Mouse (Mus musculus): Measurements from ENCODE around the gene Mroh9. TPM values are rescaled to one million over a fixed set of nuclear protein-coding genes. Genes with fewer than 3 reads are reported as not detected.
A peak's percentile ranks its signal among the peaks of the same experiment; 100 is the strongest.

The Mroh9 gene
- total RNA-seq (2021): not detected
- long read RNA-seq, experiment 1: 0 reads
- long read RNA-seq, experiment 2: 0 reads

GRCm38 (mm10) chr1:163085570-163085969, at the start of gene Mroh9:
Mroh9 (minus strand) TSS chr1:163085670.
- no peak for DNase-seq

DNA sequence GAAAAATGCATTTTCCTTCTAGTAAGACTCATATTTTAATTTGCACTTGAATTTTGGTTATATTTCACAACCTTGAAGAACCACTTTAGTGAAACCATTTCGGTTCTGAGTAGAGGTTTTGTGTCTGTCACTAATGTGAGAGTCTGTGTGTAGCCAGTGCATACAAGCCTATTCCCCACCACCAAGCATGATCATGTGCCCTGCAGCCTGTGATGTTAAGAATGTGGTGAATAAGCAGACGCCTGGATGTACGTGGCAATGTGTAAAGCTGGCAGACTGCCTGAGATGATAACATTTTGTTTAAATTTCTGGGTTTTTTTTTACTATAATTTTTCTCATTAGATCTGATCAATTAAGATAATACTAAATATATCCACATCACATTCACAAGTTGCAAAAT, 44.5 kb upstream of the Mroh9 start:
- DNase-seq: no peak

DNA sequence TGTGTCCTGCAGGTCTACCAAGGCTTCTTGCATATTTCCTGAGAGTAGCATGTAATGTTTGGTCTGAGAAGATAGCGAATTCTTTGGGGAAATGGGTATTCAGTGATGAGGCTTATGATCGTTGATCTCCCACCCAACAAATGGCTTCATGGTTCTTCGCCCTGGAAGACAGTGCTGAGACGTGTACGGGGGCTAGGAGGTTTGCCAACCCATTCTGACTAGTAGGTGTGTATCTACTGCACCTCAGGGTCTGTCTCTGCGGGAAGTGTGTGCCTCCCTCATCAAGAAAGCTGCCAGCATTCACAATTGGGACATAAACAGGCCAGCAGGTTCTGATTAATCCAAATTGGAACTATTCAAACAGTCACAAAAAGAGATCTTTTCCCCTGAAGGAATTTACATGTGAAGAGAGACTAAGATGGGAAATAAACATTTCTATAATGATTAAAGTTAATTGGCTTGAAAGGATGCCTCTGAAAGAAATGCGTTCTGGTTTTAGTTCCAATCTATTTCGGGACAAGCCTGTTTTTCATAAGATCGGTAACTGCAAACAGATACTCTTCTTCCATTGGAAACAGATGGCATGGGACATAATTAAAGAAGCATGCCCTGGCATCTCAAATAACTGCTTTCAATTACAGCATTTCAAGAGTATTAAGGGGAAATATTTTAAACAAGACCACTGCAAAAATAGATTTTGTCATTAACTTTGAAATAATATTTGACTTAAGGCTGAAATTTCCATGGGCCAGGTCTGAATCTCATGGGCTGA, 43.8 kb upstream of the Mroh9 start:
- no peak for DNase-seq

GRCm38 (mm10) chr1:163126175-163126881, 40.9 kb upstream of the Mroh9 start:
- DNase-seq: no peak

GRCm38 (mm10) chr1:163122414-163122813, 36.9 kb upstream of the Mroh9 start:
- DNase-seq: no peak

- no peak for DNase-seq
These were observed 28.1 kb upstream of the Mroh9 start for GRCm38 (mm10) chr1:163113461-163114174.

GRCm38 (mm10) chr1:163112482-163113164, 27.2 kb upstream of the Mroh9 start:
- no peak for DNase-seq

GRCm38 (mm10) chr1:163104960-163105359, 19.5 kb upstream of the Mroh9 start:
- DNase-seq: no peak

GRCm38 (mm10) chr1:163091438-163092155, 6.1 kb upstream of the Mroh9 start:
- DNase-seq: peak; percentile 4 to 23

DNA sequence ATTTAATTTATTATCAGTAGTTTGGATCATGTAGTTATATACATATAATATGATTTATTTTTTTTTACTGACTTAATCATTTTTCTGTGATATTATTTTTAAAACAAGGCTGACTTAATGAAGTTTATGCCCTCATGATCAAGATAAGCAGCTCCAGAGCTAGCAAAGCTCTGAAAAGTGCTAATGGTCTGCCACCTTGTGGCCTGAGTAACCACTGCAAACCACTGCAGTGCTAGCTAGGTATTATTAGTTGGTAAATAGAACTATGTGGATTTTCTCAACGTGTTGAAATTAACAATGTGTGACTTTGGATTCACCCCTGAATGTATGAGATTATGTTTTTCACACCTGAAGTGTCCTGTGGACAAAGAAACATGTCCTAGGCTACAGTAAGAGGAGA, 15.0 kb downstream of the Mroh9 start:
- peak; percentile 60 to 65 for DNase-seq

DNA sequence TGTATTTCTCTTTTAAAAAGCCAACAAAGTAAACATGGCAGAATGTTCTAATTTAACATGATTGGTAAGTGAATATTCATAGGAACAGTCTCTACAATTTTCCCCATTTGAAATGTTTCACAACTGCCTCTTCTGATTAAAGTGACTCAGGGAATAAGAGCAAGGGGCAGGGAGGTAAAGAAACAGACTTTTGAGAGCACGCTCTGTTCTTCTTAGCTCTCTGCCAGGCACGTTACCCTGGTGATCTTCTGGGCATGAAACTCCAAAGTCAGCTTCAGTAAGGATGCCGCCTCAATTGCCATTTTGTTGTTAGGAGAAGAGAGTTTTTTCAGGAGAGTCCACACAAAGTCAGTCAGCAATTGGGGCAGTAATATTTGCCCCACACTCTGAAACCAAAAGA, 25.1 kb downstream of the Mroh9 start:
- peak in 1 of 2 experiments; percentile 1 for DNase-seq

- peak; percentile 6 to 17 for DNase-seq
These were observed 28.1 kb downstream of the Mroh9 start for GRCm38 (mm10) chr1:163057363-163057762.

GRCm38 (mm10) chr1:163055629-163056028, 29.8 kb downstream of the Mroh9 start:
- DNase-seq: no peak

DNA sequence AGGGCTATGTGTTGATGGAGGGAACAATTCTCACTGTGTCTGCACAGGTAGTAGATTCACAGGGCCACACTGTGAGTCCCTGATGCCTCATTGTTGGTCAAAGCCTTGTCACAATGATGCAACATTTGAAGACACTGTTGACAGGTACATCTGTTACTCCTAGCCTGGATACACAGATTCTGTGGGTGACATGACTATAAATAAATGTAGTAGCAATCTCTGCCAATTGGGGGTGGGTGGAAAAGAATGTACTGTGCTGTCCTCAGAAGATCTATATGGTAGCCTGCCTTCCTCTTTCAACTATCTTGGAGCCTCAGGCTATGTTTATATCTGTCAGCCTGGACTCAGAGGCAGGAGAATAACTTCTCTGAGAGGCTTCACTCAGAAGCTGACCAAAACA, 62.4 kb downstream of the Mroh9 start:
- no peak for DNase-seq

GRCm38 (mm10) chr1:163009220-163009619, 76.2 kb downstream of the Mroh9 start:
- no peak for DNase-seq

DNA sequence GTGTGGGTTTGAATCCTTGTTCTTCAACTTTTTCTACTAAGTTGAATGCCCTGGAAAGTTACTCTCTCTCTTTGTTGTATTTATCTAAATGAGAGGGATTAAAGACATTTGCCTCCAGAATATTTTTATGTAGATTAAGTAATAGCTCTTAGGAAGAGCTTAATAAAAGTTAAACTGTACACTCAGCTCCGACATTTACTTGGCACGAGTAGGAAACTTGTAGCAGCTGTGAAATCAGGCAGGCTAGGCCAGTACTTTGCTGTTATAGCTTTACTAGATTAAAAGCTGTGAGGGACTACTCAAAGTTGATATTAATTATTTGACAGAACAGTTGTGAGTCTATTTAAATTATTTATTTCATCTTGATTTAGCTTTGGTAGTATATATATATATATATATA, 82.0 kb downstream of the Mroh9 start:
- DNase-seq: no peak

DNA sequence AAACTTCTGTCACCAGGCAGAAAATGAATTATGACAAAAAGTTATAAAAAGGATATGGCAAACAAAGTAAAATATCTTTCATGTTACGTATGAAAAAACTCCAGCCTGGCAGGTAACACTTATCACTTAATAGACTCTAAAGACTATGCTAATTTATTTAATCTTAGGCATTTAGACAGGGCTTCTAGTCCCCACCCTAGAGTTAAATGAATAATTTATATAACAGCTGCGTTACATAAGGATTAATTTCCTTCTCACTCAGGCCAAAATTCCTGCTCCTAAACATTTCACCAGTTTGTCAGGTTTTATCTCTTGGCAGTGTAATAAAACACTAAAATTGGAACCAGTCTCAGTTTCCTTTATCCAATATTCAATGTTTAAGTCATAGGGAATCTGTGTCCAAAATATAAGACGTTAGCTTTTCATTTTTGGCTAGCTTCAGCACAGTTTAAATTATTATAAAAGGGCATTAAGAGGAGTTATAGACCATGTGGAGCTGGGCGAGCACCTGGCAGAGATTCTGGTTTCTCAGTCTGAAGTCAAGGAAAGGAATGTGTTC, 84.1 kb downstream of the Mroh9 start:
- DNase-seq: no peak

GRCm38 (mm10) chr1:162987546-162987945, 97.9 kb downstream of the Mroh9 start:
- DNase-seq: no peak

- DNase-seq: no peak
These were observed 98.7 kb downstream of the Mroh9 start for GRCm38 (mm10) chr1:162986777-162987176.

GRCm38 (mm10) chr1:162986121-162986748, 99.2 kb downstream of the Mroh9 start:
- DNase-seq: no peak

- no peak for DNase-seq
These were observed 101.0 kb downstream of the Mroh9 start, which contains the start of gene Fmo3 for GRCm38 (mm10) chr1:162984428-162984827. Fmo3 (minus strand) TSS chr1:162984528.

All from adrenal gland, postnatal 36 days (tissue).